Mouse (Mus musculus) intestine, postnatal 0 days (tissue): ENCODE measurements around the gene Celsr1. TPM values are rescaled to one million over a fixed set of nuclear protein-coding genes. Genes with fewer than 3 reads are reported as not detected.
A peak's percentile ranks its signal among the peaks of the same experiment; 100 is the strongest.

Source experiments
- ATAC-seq: fragments of 200-750 bp; cut with Nextera tagmentation; 2 replicates; pipeline ENCODE4 v1.8.0; 2017; ENCODE audit warnings: mild to moderate bottlenecking, moderate TSS enrichment, moderate library complexity
- H3K27ac ChIP-seq: fragments of 300-500 bp; sonication (generic); 2 replicates; pipeline ENCODE4 v1.5.1; 2014; ENCODE audit warnings: mild to moderate bottlenecking, low read depth, low read length, moderate library complexity
- H3K27me3 ChIP-seq: fragments of 300-500 bp; sonication (generic); replicated peaks from 2 replicates; pipeline ENCODE4 v1.6.1; 2014; ENCODE audit warnings: low read length, mixed read lengths; ENCODE audit not compliant: control insufficient read depth, insufficient read depth
- H3K36me3 ChIP-seq: fragments of 300-500 bp; sonication (generic); 2 replicates; pipeline ENCODE4 v1.6.1; 2014; ENCODE audit warnings: mild to moderate bottlenecking, moderate library complexity; ENCODE audit not compliant: control insufficient read depth, insufficient read depth
- H3K4me1 ChIP-seq: fragments of 300-500 bp; sonication (generic); replicated peaks from 2 replicates; pipeline ENCODE4 v1.6.1; 2014; ENCODE audit warnings: antibody characterized with exemption, low read length, mixed read lengths; ENCODE audit not compliant: control insufficient read depth, insufficient read depth
- H3K4me2 ChIP-seq: fragments of 300-500 bp; sonication (generic); replicated peaks from 2 replicates; pipeline ENCODE4 v1.6.1; 2014; ENCODE audit warnings: low read depth, mild to moderate bottlenecking, moderate library complexity
- H3K4me3 ChIP-seq: fragments of 300-500 bp; sonication (generic); 2 replicates; pipeline ENCODE4 v1.5.1; 2014; ENCODE audit warnings: low read depth, low read length
- H3K9ac ChIP-seq: fragments of 300-500 bp; sonication (generic); 2 replicates; pipeline ENCODE4 v1.6.1; 2014; ENCODE audit warnings: mild to moderate bottlenecking, low read depth, low read length
- H3K9me3 ChIP-seq: fragments of 300-500 bp; sonication (generic); 2 replicates; pipeline ENCODE4 v1.6.1; 2016; ENCODE audit warnings: mixed run types; ENCODE audit not compliant: control insufficient read depth
- CTCF ChIP-seq: sonication (generic); IDR thresholded peaks from 2 replicates; pipeline ENCODE4 v1.5.1; 2016; ENCODE audit warnings: low read depth, mild to moderate bottlenecking, control low read depth, antibody characterized with exemption, moderate library complexity
- WGBS: fragments of 180-500 bp; shearing (Covaris S2); extraction: QIAGEN DNeasy Blood & Tissue Kit; methylation state at CpG from one replicate; pipeline ENCODE4 v1.1.7; 2014; 5-methylcytosine and 5-hydroxymethylcytosine counted together
- polyA plus RNA-seq: library from polyadenylated mRNA; unstranded; fragments of >200 nt; fragmentation: Nextera tagmentation; extraction: Ambion mirVana; gene quantifications from 2 replicates; pipeline ENCODE4 v1.2.1, GENCODE M21; 2015

Celsr1 gene
- polyA plus RNA-seq, 1 experiment from 2014 or later = 0.39 TPM

GRCm38 (mm10) chr15:86020008-86020407 is 13.6 kb downstream of the Celsr1 start:
- H3K4me3 ChIP-seq = no peak overlapping the region
- H3K27ac ChIP-seq = no peak overlapping the region; the same call in 1 of the 2 replicates
- ATAC-seq = no peak
- no peak overlapping the region for H3K4me2 ChIP-seq
- H3K27me3 ChIP-seq = peaks cover 5% of the 10 kb centered on the region; the same call in 1 of the 2 replicates
- no peaks in the 10 kb centered on the region for H3K9me3 ChIP-seq
- no peak overlapping the region for H3K9ac ChIP-seq
- H3K36me3 ChIP-seq = no peaks in the 10 kb centered on the region
- H3K4me1 ChIP-seq = no peaks in the 10 kb centered on the region; the same call in 1 of the 2 replicates
- 78% methylated on average over 8 of the region's 8 CpGs for WGBS
- no peak for TF ChIP-seq CTCF

GRCm38 (mm10) chr15:86018753-86019512 is 14.6 kb downstream of the Celsr1 start:
- WGBS = 95% methylated on average over 5 of the region's 5 CpGs
- Histone ChIP-seq H3K27me3 (peaks cover 5% of the 10 kb centered on the region; the same call in 1 of the 2 replicates), H3K27ac (no peak overlapping the region; the same call in 1 of the 2 replicates), H3K4me1 (no peaks in the 10 kb centered on the region; the same call in 1 of the 2 replicates), H3K9ac (no peak overlapping the region), H3K9me3 (no peaks in the 10 kb centered on the region), H3K4me3 (no peak overlapping the region), H3K4me2 (no peak overlapping the region), H3K36me3 (no peaks in the 10 kb centered on the region)
- TF ChIP-seq CTCF = peak; percentile 30; the same call in 1 of the 2 replicates
- no peak for ATAC-seq

- ATAC-seq = no peak
- no peak for TF ChIP-seq CTCF
Observed at GRCm38 (mm10) chr15:86017336-86017735, 16.2 kb downstream of the Celsr1 start.

GRCm38 (mm10) chr15:86015860-86016541 is 17.6 kb downstream of the Celsr1 start:
- Histone ChIP-seq H3K36me3 (no peaks in the 10 kb centered on the region), H3K9me3 (no peaks in the 10 kb centered on the region), H3K4me3 (no peak overlapping the region), H3K9ac (no peak overlapping the region), H3K4me2 (no peak overlapping the region), H3K4me1 (no peaks in the 10 kb centered on the region; the same call in 1 of the 2 replicates), H3K27me3 (0 out of 2 replicates have a peak, but pooled peaks cover 2% of the 10 kb centered on the region), H3K27ac (no peak overlapping the region)
- WGBS = 46% methylated on average over 13 of the region's 13 CpGs
- ATAC-seq = no peak
- no peak for TF ChIP-seq CTCF

More at GRCm38 (mm10) chr15:86017336-86017735, 16.2 kb downstream of the Celsr1 start:
- Histone ChIP-seq H3K27ac (no peak overlapping the region), H3K4me1 (no peaks in the 10 kb centered on the region; the same call in 1 of the 2 replicates), H3K4me3 (no peak overlapping the region), H3K27me3 (no peaks in the 10 kb centered on the region; the same call in 1 of the 2 replicates), H3K36me3 (no peaks in the 10 kb centered on the region), H3K9ac (no peak overlapping the region), H3K9me3 (no peaks in the 10 kb centered on the region), H3K4me2 (no peak overlapping the region)
- WGBS = 89% methylated on average over 6 of the region's 6 CpGs

GRCm38 (mm10) chr15:86015026-86015425 is 18.6 kb downstream of the Celsr1 start:
- Histone ChIP-seq H3K27me3 (0 out of 2 replicates have a peak, but pooled peaks cover 11% of the 10 kb centered on the region), H3K36me3 (no peaks in the 10 kb centered on the region), H3K4me3 (no peak overlapping the region), H3K9me3 (no peaks in the 10 kb centered on the region), H3K4me1 (no peaks in the 10 kb centered on the region), H3K27ac (no peak overlapping the region), H3K4me2 (no peak overlapping the region), H3K9ac (no peak overlapping the region)
- ATAC-seq = no peak
- TF ChIP-seq CTCF = no peak
- 72% methylated on average over 7 of the region's 7 CpGs for WGBS

- Histone ChIP-seq H3K4me2 (no peak overlapping the region), H3K4me3 (no peak overlapping the region), H3K4me1 (no peaks in the 10 kb centered on the region), H3K9me3 (no peaks in the 10 kb centered on the region), H3K36me3 (no peaks in the 10 kb centered on the region), H3K27ac (no peak overlapping the region), H3K9ac (no peak overlapping the region), H3K27me3 (peaks cover 17% of the 10 kb centered on the region; the same call in 1 of the 2 replicates)
- TF ChIP-seq CTCF = no peak
- WGBS = 57% methylated on average over 10 of the region's 10 CpGs
- no peak for ATAC-seq
Observed at GRCm38 (mm10) chr15:86013656-86014055, 19.9 kb downstream of the Celsr1 start.
